Mouse (Mus musculus) megakaryocyte, adult 5-6 weeks (primary cell): Measurements from ENCODE around the gene Rnasel. TPM values are rescaled to one million over a fixed set of nuclear protein-coding genes. Genes with fewer than 3 reads are reported as not detected.

Experiments
- ATAC-seq: 2 replicates; pipeline ENCODE4 v1.8.0; 2016; ENCODE audit warnings: mild to moderate bottlenecking, inconsistent platforms; ENCODE audit not compliant: poor library complexity, severe bottlenecking
- total RNA-seq, 2 experiments: library from RNA; stranded (forward) in 1 of 2; stranded (reverse) in 1 of 2; fragments of 153-499, 151-499 nt in 1 of 2; fragments of 221-1000, 200-1000 nt in 1 of 2; gene quantifications; 2 replicates each; pipeline versions ENCODE4 v1.2.3 to v1.2.4; 2015 to 2017

The Rnasel gene
- total RNA-seq, 2 experiments from 2014 or later = 50.2 to 60.5 TPM

DNA sequence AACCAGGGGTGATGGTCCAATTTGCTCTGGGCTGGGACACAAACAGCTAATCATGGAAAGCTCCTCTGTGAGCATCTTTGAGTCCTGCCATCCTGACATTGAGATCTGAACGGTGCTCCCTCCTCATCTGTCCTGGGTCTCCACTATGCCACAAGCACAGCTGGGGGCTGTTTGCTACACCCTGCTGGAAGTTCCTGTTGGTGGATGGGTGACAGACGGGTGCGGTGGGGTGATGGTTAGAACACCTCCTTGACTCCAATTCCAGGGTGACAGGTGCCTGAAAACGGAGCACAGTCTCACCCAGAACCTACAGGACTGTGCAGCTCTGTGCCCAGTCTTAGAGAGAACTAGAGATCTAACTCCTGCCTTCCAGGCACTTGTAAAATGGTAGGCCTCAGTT is 14.4 kb upstream of the Rnasel start:
- no peak for ATAC-seq

- no peak for ATAC-seq
Measured at GRCm38 (mm10) chr1:153736096-153736495, 13.1 kb upstream of the Rnasel start.

- ATAC-seq = no peak
Measured at GRCm38 (mm10) chr1:153737101-153738085, 11.8 kb upstream of the Rnasel start.

DNA sequence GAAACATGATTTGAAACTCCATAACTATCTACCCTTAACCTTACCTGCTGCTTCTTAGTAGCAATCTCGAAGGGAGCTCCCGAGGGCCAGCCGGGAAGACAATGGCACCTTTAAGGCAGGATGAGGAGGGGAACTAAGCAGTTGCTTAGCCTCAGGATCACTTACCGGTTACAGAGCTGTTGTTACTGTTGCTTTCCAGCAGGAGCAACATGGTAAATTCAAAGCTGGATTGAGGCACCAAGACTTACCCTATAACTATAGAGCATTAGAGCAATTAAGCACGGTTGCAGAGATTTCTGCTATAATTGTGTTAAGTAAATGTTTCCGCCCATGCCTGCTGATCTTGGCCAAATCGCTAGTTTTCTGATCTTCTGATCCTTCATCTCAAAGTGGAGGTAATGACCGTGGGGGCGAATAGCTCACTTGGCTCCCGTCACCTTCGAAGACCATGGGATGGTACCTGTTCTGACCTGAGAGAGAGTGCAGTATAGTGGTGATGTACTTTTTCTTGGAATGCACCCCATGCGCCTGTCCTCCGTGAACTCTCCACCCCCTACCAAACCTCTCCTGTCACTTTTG is 9.7 kb upstream of the Rnasel start:
- no peak for ATAC-seq

- ATAC-seq = peak; percentile 51
Measured at GRCm38 (mm10) chr1:153740145-153740544, 9.1 kb upstream of the Rnasel start, which contains the start of gene Rgs16. Gene Rgs16, plus strand, starts transcription at chr1:153740349.

- no peak for ATAC-seq
Measured at GRCm38 (mm10) chr1:153740775-153741400, 8.3 kb upstream of the Rnasel start.

DNA sequence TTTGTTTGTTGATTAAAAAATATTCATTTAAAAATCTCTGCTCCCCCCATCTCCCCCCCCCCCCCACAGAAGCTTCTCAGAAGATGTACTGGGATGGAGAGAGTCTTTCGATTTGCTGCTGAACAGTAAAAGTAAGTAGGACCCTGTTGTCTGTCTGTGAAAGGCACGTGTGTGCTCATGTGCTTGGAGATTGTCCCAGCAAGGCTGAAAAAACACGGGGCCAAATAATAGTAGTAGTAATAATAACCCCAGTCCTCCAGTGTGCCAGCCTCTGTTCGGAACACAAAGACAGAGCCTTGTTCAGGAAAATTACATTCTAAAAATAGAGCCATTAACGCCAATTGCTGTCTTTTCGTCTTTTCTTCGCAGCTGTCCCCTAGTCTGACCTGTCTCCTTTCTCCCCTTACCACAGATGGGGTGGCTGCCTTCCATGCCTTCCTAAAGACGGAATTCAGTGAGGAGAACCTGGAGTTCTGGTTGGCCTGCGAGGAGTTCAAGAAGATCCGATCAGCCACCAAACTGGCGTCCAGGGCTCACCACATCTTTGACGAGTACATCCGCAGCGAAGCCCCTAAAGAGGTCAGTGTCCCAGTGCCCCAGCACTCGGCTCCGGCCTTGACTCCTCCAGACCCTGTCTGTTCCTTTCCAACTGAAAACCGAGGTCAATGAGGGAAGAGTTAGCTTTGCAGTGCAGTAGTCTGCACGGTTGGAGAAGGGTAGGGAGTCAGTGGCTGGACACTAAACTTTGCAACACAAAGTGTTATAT is 7.5 kb upstream of the Rnasel start:
- no peak for ATAC-seq

- ATAC-seq = peak; percentile 53
Measured at GRCm38 (mm10) chr1:153742374-153743155, 6.7 kb upstream of the Rnasel start.

DNA sequence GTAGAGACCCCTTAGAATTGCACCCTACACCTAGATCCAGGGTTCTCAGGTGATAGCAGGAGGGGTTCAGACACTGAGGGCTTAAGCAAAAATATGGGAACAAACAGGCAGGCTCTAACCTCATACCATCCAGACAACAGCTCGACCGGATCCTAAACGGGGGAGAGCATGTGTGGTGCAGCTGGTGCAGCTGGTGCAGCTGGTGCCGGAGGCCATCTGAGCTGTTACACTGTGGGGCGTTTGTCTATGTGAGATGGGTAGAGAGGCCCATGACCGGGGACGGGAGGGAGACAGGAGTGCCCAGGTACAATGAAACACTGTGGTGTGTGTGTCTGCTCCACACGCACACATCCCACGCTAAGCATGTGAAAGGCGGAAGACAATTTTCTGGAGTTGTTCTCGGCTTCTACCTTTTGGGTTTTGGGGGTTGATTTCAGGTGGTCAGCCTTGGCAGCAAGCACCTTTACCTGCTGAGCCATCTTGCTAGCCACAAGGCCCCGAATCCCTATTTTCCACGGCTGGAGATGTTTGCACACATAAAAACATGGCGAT is 3.0 kb upstream of the Rnasel start:
- ATAC-seq = no peak

DNA sequence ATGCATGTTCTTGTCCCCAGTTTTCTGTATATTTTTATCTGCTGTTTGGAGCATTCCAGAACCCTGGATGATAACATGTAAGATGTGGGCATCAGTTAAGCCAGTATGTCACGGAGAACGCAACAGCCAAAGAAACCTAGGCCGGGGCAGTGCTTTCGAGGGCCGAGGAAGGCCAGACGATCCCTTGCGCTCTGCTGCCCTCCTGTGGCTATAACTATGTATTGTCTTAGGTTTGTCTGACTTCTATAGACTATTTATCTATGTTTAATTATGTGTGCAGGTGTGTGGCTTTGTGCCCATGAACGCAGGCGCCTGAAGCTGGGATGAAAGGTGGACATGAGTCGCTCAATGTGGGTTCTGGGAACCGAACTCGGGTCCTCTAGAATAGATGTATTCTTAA is 2.5 kb upstream of the Rnasel start:
- peak; percentile 47 for ATAC-seq

DNA sequence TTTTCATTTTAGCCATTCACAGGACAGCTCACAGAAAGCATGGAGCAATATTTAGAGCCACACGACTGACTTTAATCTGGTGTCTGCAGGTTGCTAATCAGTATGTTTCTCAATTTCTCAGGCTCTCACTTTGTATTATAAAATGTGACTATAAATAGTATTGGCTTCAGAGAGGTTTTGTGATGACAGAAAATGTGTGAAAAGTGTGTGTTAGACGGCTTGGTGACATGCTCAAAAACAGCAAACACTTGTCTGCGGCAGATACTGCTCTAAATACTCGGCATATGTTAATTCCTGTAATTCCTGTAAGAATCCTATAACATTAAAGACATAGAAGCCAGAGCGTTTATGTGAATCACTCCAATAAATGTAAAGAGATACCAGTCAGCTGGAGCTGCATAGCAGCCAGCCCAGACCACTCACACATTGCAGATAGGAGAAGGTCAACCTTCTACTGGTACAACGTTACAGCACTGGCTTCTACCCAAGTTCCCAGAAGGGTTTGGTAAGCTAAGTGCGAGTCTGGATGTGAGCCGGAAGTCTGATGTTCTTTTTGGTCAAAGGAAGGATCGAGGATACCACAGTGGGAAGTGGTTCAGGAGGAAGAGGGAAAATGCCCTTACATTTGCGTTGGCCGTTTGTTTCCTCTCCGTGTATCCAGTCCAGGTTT is 1.2 kb upstream of the Rnasel start:
- no peak for ATAC-seq

- 0 out of 2 replicates have a peak, but pooled peaks have one; percentile 5 for ATAC-seq
Measured at GRCm38 (mm10) chr1:153748549-153748948, 677 bp upstream of the Rnasel start.

GRCm38 (mm10) chr1:153750054-153750453 is 828 bp downstream of the Rnasel start:
- ATAC-seq = no peak

- ATAC-seq = peak; percentile 59
Measured at GRCm38 (mm10) chr1:153751763-153752301, 2.6 kb downstream of the Rnasel start.

DNA sequence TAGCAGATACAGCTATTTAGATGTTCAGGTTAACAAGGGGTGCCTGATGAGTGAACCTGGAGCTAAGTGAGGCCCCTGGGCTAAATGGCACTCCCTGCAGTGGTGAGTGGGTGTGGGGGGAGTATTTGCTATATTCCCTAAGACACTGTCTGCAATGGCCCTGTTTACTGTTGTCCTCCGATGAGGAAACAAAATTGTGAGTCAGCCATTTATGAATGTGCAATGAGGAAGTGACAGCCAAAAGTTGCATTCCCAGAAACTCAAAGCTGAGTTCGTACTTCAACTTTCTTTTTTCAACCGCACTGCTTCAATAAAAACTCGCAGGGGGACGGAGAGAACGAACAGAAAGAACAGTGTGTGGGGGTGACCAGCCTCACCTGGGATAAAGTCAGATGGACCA is 3.3 kb downstream of the Rnasel start:
- ATAC-seq = peak; percentile 45

GRCm38 (mm10) chr1:153753725-153754464 is 4.7 kb downstream of the Rnasel start:
- no peak for ATAC-seq

GRCm38 (mm10) chr1:153764136-153764535 is 14.9 kb downstream of the Rnasel start:
- no peak for ATAC-seq

GRCm38 (mm10) chr1:153766298-153766697 is 17.1 kb downstream of the Rnasel start:
- ATAC-seq = no peak
